Mouse (Mus musculus) gastrocnemius, adult 2 months (tissue): ENCODE measurements around the gene Sox6. TPM values are rescaled to one million over a fixed set of nuclear protein-coding genes. Genes with fewer than 3 reads are reported as not detected.

Experiments used
- DNase-seq: peaks from one replicate; pipeline ENCODE4 v3.0.0; 2022
- H3K27ac ChIP-seq: fragments of 200-600 bp; 2 replicates; pipeline ENCODE4 v1.8.1; 2022; ENCODE audit warnings: mild to moderate bottlenecking
- H3K4me3 ChIP-seq: fragments of 200-600 bp; 2 replicates; pipeline ENCODE4 v1.8.1; 2022; ENCODE audit warnings: mild to moderate bottlenecking, moderate library complexity
- CTCF ChIP-seq: fragments of 200-600 bp; IDR thresholded peaks from 2 replicates; pipeline ENCODE4 v1.8.1; 2022; ENCODE audit warnings: antibody characterized with exemption, mild to moderate bottlenecking, moderate library complexity
- intact Hi-C: fragments of 180-260 bp; cut with DNase I; formaldehyde crosslinking; loops from one replicate; pipeline ENCODE4 v1.15.1; 2025
- total RNA-seq, 2 experiments: library from RNA; stranded (reverse); gene quantifications; 2 replicates each; pipeline ENCODE4 v1.2.3; 2021

The Sox6 gene
- total RNA-seq, 2 experiments from 2014 or later: 186 to 189 TPM

GRCm38 (mm10) chr7:115866698-115867500, 171.7 kb downstream of the Sox6 start:
- TF ChIP-seq CTCF: no peak
- Histone ChIP-seq H3K4me3 (no peak overlapping the region), H3K27ac (no peak overlapping the region)
- no peak for DNase-seq
- intact Hi-C loops: no loop called here

- Histone ChIP-seq H3K27ac (no peak overlapping the region), H3K4me3 (no peak overlapping the region)
- TF ChIP-seq CTCF: no peak
- no peak for DNase-seq
- intact Hi-C loops: no loop called here
These were observed 172.5 kb downstream of the Sox6 start for GRCm38 (mm10) chr7:115865979-115866697.

GRCm38 (mm10) chr7:115865231-115865630, 173.4 kb downstream of the Sox6 start:
- no peak for TF ChIP-seq CTCF
- H3K27ac ChIP-seq: no peak overlapping the region
- no peak overlapping the region for H3K4me3 ChIP-seq
- intact Hi-C loops: no loop called here
- peak; percentile 46 for DNase-seq

GRCm38 (mm10) chr7:115864411-115864810, 174.2 kb downstream of the Sox6 start:
- no peak for TF ChIP-seq CTCF
- Histone ChIP-seq H3K27ac (no peak overlapping the region), H3K4me3 (no peak overlapping the region)
- intact Hi-C loops: no loop called here
- DNase-seq: no peak

GRCm38 (mm10) chr7:115859691-115860401, 178.8 kb downstream of the Sox6 start:
- Histone ChIP-seq H3K27ac (no peak overlapping the region), H3K4me3 (no peak overlapping the region)
- intact Hi-C loops: no loop called here
- no peak for TF ChIP-seq CTCF
- no peak for DNase-seq

- Histone ChIP-seq H3K27ac (no peak overlapping the region), H3K4me3 (no peak overlapping the region)
- TF ChIP-seq CTCF: no peak
- no peak for DNase-seq
- intact Hi-C loops: no loop called here
These were observed 187.5 kb downstream of the Sox6 start for GRCm38 (mm10) chr7:115851131-115851530.

GRCm38 (mm10) chr7:115845791-115846366, 192.7 kb downstream of the Sox6 start:
- Histone ChIP-seq H3K4me3 (no peak overlapping the region), H3K27ac (no peak overlapping the region)
- intact Hi-C loops: no loop called here
- no peak for TF ChIP-seq CTCF
- DNase-seq: no peak

- intact Hi-C loops: no loop called here
- Histone ChIP-seq H3K27ac (peak overlapping the region; percentile 50), H3K4me3 (no peak overlapping the region)
- TF ChIP-seq CTCF: no peak
- DNase-seq: no peak
These were observed 193.7 kb downstream of the Sox6 start for GRCm38 (mm10) chr7:115844910-115845309.

- peak; percentile 79 for DNase-seq
- H3K27ac ChIP-seq: peak overlapping the region; percentile 50
- TF ChIP-seq CTCF: no peak
- intact Hi-C loops: no loop called here
- no peak overlapping the region for H3K4me3 ChIP-seq
These were observed 194.2 kb downstream of the Sox6 start for GRCm38 (mm10) chr7:115844431-115844830.

GRCm38 (mm10) chr7:115842251-115842650, 196.3 kb downstream of the Sox6 start:
- DNase-seq: no peak
- Histone ChIP-seq H3K27ac (no peak overlapping the region), H3K4me3 (no peak overlapping the region)
- no peak for TF ChIP-seq CTCF
- intact Hi-C loops: no loop called here

GRCm38 (mm10) chr7:115840613-115841012, 198.0 kb downstream of the Sox6 start:
- intact Hi-C loops: no loop called here
- no peak for DNase-seq

GRCm38 (mm10) chr7:115835005-115835404, 203.6 kb downstream of the Sox6 start:
- no peak for TF ChIP-seq CTCF
- H3K27ac ChIP-seq: no peak overlapping the region
- intact Hi-C loops: no loop called here
- no peak for DNase-seq
- H3K4me3 ChIP-seq: no peak overlapping the region

More at GRCm38 (mm10) chr7:115840613-115841012, 198.0 kb downstream of the Sox6 start:
- no peak overlapping the region for H3K27ac ChIP-seq
- H3K4me3 ChIP-seq: no peak overlapping the region
- no peak for TF ChIP-seq CTCF
